Mouse (Mus musculus) E14TG2a.4 (cell line): ENCODE measurements around the gene Cacng2.

ENCODE experiments used
- H3K27me3 ChIP-seq: 2 replicates; pipeline ENCODE4 v1.6.1; 2014; ENCODE audit warnings: low read length, control low read depth; ENCODE audit not compliant: insufficient read depth
- H3K36me3 ChIP-seq: 2 replicates; pipeline ENCODE4 v1.6.1; 2014; ENCODE audit warnings: low read length, control low read depth; ENCODE audit not compliant: insufficient read depth
- H3K4me1 ChIP-seq: replicated peaks from 2 replicates; pipeline ENCODE4 v1.6.1; 2014; ENCODE audit warnings: low read depth, low read length, control low read depth
- H3K4me3 ChIP-seq: replicated peaks from 2 replicates; pipeline ENCODE4 v1.5.1; 2014; ENCODE audit warnings: mild to moderate bottlenecking, low read length
- H3K9me3 ChIP-seq: 2 replicates; pipeline ENCODE4 v1.6.1; 2014; ENCODE audit warnings: low read length, control low read depth
- CTCF ChIP-seq: conservative IDR thresholded peaks from 2 replicates; pipeline ENCODE4 v1.5.1; 2014; ENCODE audit warnings: low read length
- NANOG ChIP-seq: IDR thresholded peaks from 2 replicates; pipeline ENCODE4 v1.6.1; 2014; ENCODE audit warnings: borderline replicate concordance, low read length, mixed read lengths
- POU5F1 ChIP-seq: IDR thresholded peaks from 2 replicates; pipeline ENCODE4 v1.6.1; 2014; ENCODE audit warnings: low read length, borderline replicate concordance

The Cacng2 gene

DNA sequence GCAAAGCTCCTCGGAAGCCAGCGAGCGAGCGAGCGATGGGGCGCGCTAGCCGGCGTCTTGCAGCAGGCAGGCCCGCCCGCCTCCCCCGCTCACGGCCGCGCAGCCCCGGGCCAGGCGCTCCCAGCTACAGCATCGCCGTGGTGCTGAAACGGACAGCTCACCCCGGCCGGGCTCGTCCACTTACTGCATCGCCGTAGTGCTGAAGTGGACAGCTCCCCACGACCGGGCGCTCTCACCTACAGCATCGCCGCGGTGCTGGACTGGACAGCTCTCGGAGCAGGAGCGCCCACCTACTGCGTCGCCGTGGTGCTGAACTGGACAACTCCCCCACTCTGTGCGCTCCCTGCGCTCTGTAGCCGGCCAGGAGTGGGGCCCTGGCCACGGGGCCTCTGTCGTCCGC, at the start of gene Cacng2:
TSS of gene Cacng2 (minus strand) at position 325 of the 400 bp plus-strand sequence.
- Histone ChIP-seq H3K36me3 (no peaks in the 10 kb centered on the region), H3K4me3 (peak within 1 kb of the TSS; percentile 77), H3K27me3 (peaks cover 75% of the 10 kb centered on the region), H3K9me3 (no peaks in the 10 kb centered on the region), H3K4me1 (no peaks in the 10 kb centered on the region; the same call in 1 of the 2 replicates)
- no peak for TF ChIP-seq CTCF
- TF ChIP-seq NANOG: no peak
- TF ChIP-seq POU5F1: no peak

DNA sequence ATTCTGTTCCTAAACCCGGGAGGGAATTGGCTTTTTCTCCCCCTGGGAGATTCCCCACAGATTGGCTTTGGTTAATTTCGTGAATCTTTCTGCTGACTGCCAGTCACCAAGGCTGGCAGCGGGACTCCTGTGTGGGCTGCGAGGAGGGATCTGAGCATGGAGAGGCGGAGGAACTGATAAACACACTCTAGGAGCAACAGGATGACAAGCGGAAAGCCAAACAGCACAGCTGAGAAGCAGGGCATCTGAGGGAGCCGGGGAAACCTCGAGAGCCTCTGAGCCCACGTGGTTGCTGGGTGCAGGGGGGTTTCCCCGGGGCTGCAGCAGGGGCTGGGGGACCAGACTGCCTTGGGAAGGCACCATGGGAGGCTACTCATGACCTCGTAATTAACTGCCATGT, 49.7 kb upstream of the Cacng2 start:
- Histone ChIP-seq H3K27me3 (no peaks in the 10 kb centered on the region), H3K4me3 (no peak overlapping the region), H3K4me1 (peaks cover 35% of the 10 kb centered on the region), H3K9me3 (no peaks in the 10 kb centered on the region), H3K36me3 (peaks cover 32% of the 10 kb centered on the region)
- no peak for TF ChIP-seq POU5F1
- TF ChIP-seq NANOG: no peak
- no peak for TF ChIP-seq CTCF

DNA sequence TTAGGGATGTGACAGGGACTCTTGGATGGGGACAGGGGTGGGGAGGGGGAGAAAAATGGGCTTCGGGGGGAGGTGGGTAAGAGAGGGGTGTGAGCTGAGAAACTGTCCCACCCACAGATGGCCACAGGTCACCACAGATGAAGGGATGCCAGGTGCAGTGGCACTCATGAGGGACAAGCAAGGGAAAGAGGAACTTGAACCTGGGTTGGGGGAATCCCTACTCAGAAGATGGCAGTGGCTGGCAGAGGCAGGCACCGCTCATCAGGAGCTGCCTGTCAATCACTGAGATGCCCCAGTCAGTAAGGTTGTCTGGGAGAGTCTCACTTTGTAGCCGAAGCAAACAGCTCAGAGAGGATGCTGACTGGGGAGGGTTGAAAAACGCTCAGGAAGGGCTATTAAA, 45.5 kb upstream of the Cacng2 start:
- Histone ChIP-seq H3K4me3 (no peak overlapping the region), H3K36me3 (peaks cover 50% of the 10 kb centered on the region), H3K9me3 (no peaks in the 10 kb centered on the region), H3K4me1 (peaks cover 19% of the 10 kb centered on the region), H3K27me3 (no peaks in the 10 kb centered on the region)
- no peak for TF ChIP-seq CTCF
- no peak for TF ChIP-seq NANOG
- no peak for TF ChIP-seq POU5F1

DNA sequence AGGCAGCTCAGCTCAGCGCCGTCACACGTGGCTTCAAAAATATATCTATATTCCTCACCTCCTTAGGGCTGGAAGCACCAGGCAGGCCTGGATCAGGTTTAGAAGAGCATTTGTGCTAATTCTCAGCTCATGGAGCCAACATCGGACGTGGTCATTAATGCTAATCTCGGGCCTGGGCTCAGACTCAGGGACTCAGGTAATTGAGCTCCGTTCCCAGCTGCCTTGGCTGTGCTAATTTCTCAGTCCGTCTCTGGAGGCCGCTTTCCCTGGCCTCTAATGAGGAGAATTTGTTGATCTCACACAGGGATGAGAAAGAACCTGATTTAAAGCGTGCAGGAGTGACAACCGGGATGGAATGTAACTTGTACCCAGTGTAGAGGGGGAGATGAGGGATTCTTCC, 44.6 kb upstream of the Cacng2 start:
- TF ChIP-seq POU5F1 (no peak), CTCF (no peak), NANOG (no peak)
- peaks cover 50% of the 10 kb centered on the region for H3K36me3 ChIP-seq
- H3K4me1 ChIP-seq: peaks cover 20% of the 10 kb centered on the region
- H3K27me3 ChIP-seq: no peaks in the 10 kb centered on the region
- H3K9me3 ChIP-seq: no peaks in the 10 kb centered on the region
- H3K4me3 ChIP-seq: no peak overlapping the region

DNA sequence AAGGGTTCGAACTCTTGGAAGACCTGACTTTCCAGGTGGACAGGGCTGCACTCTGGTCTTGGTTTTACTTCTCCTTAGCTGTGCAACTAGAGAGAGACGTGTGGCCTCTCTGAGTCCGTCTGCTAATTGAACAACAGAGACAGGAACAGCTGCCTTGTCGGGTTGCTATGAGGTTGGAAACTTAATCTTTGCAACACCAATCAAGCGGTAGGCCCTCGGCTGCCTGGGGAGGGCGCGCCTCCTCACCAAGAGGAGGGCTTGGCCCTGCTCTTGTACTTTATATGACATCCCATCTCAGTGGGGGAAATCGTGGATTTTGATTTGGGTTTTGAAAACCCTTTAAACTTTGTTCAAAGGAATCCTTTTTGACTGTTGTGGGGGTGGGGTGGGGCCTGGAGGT, 42.1 kb upstream of the Cacng2 start:
- Histone ChIP-seq H3K4me3 (no peak overlapping the region), H3K4me1 (peaks cover 24% of the 10 kb centered on the region), H3K27me3 (no peaks in the 10 kb centered on the region), H3K9me3 (no peaks in the 10 kb centered on the region), H3K36me3 (peaks cover 37% of the 10 kb centered on the region)
- TF ChIP-seq POU5F1 (no peak), CTCF (no peak), NANOG (no peak)

DNA sequence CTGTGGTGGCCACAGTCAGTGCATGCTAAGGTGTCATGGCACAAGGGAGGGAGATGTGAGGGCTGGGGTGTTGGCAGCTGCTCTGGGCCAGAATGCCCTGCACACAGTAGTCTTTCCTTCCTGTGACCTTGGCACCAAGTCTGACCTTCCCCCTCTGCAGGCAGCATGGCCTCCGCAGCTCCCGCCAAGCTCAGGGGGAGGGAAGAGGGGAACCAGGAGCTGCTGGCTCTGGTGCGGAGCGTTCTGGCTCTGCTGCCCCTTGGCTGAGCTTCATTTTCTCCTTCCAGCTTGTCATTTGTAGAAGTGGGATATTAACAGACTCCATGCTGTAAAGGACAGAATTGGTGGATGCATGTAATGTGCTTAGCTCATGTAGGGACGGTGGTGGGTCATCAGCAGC, 38.5 kb upstream of the Cacng2 start:
- H3K4me3 ChIP-seq: no peak overlapping the region
- no peaks in the 10 kb centered on the region for H3K9me3 ChIP-seq
- H3K27me3 ChIP-seq: no peaks in the 10 kb centered on the region; the same call in 1 of the 2 replicates
- TF ChIP-seq POU5F1 (no peak), NANOG (no peak), CTCF (no peak)
- peaks cover 19% of the 10 kb centered on the region for H3K4me1 ChIP-seq
- peaks cover 6% of the 10 kb centered on the region for H3K36me3 ChIP-seq

DNA sequence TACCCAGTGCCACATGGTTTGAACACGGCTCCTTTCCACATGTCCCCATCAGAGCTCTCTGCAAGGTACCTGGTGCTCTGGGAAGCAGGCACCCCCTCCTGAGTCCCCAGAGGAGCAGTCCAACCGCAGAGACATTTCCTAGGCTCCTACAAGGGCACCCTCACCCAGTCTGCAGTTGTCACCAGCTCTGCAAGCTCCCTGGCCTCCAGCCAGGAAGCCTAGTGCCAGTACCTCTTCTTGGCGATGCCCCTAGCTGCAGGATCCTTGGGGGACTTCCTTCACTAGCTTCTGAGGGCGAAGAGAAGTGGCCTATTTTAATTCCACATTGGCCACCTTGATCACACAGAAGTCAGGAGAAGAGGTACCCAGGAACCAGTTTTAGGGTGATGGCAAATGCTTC, 38.0 kb upstream of the Cacng2 start:
- Histone ChIP-seq H3K4me1 (peaks cover 16% of the 10 kb centered on the region), H3K4me3 (no peak overlapping the region), H3K9me3 (no peaks in the 10 kb centered on the region), H3K27me3 (no peaks in the 10 kb centered on the region; the same call in 1 of the 2 replicates), H3K36me3 (peaks cover under 1% of the 10 kb centered on the region; the same call in 1 of the 2 replicates)
- TF ChIP-seq POU5F1 (no peak), CTCF (no peak), NANOG (no peak)

DNA sequence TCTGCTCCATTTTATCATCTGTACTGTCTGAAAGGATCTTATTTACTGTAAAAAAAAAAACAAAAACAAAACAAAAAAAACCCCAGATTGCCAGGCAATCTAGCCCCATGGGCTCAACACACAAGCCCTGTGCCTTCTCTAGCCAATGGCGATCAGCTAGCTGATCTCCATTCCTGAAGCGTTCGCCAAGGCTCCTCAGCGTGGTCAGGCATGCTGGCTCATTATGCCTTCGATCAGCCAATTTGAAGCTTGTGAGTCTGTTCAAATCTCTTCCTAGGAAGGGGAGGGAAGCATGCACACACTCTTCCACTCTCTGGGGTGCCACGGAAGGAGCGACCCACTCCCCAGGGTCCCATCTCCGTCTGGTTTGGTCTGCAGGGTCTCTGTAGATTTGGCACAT, 37.5 kb upstream of the Cacng2 start:
- no peak overlapping the region for H3K4me3 ChIP-seq
- H3K9me3 ChIP-seq: no peaks in the 10 kb centered on the region
- H3K4me1 ChIP-seq: peaks cover 11% of the 10 kb centered on the region
- H3K36me3 ChIP-seq: no peaks in the 10 kb centered on the region
- no peaks in the 10 kb centered on the region; the same call in 1 of the 2 replicates for H3K27me3 ChIP-seq
- TF ChIP-seq POU5F1: no peak

DNA sequence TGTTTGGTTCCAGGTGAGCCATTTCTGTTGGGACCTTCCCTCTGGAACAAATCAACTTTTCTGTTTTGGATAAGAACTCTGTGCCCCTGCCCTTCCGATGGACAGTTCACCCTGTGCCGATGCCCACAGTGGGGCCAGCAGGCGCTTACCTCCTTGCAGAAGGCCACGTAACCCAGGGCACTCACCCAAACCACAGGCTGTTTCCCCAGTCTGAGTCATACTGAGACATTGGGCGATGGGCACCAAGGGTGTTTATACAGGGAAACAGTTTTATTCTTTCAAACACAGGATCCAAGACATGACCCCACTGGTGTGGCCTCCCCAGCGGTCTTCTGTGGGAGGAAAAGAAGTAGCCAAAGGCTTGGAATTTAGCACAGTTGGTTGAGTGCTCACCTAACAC, 35.6 kb upstream of the Cacng2 start:
- H3K9me3 ChIP-seq: no peaks in the 10 kb centered on the region
- peaks cover 8% of the 10 kb centered on the region for H3K4me1 ChIP-seq
- TF ChIP-seq NANOG (no peak), CTCF (no peak), POU5F1 (no peak)
- H3K36me3 ChIP-seq: no peaks in the 10 kb centered on the region
- no peak overlapping the region for H3K4me3 ChIP-seq
- H3K27me3 ChIP-seq: no peaks in the 10 kb centered on the region; the same call in 1 of the 2 replicates
